Mouse (Mus musculus) lung, postnatal 0 days (tissue): ENCODE results near the gene Pm20d2.

Experiments
- CTCF ChIP-seq: IDR thresholded peaks from 2 replicates; pipeline ENCODE4 v1.5.1; 2016; ENCODE audit warnings: antibody characterized with exemption, mild to moderate bottlenecking
- EP300 ChIP-seq: IDR thresholded peaks from 2 replicates; pipeline ENCODE4 v1.6.1; 2016; ENCODE audit warnings: antibody characterized with exemption, mild to moderate bottlenecking, control low read depth

DNA sequence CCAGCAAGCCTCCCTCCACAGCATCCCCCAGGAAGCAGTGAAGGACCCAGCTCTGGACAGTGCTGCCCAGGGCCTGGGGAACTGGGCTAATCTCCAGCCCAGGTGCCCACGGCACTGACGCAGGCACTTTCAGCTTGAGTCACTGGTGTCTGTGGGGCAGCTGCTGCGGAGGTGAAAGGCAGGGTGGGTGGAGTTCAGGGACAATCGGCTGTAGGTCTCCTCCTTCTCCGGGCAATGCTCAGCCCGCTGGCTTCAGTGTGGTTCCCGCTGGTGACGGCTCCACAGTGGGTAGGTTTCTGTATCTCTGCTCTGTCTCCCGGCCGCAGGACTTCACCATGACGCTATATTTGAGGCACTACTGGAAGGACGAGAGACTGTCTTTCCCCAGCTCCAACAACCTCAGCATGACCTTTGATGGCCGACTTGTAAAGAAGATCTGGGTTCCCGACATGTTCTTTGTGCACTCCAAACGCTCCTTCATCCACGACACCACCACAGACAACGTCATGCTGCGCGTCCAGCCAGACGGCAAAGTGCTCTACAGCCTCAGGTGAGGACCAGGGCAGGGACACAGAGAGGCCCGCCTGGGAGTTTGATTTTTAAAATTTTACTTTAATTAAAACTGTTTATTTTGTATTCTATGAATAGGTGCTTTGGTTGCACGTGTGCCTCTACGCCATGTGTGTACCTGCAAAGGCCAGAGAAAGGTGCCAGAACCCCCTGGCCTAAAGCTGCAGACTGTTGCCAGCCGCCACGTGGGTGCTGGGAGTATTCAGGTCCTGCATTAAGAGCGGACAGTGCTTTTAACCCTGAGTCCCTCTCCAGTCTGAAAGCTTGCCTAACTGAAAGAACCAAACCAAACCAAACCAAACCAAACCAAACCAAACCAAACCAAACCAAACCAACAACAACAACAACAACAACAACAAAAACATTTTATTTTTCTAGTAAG lies 37.2 kb downstream of the Pm20d2 start:
- TF ChIP-seq CTCF (no peak), EP300 (no peak)
